Mouse (Mus musculus) embryonic stem cell, embryonic (primary cell): ENCODE measurements around the gene 1110059E24Rik.
"Not testable (repeated sequence)": the region's sequence is repeated elsewhere in the genome, so short reads cannot be mapped to it uniquely, and the experiment has no call there.

ENCODE experiments used
- CTCF ChIA-PET, 4 experiments: fragments of 300-600 bp in 2 of 4; fragments of 350-600 bp in 2 of 4; sonication (Branson Sonifier 250); formaldehyde crosslinking; loops; one replicate each; lab custom pipeline; 2022; ENCODE audit warnings: inconsistent platforms in 2 of 4; lab: Charles Lee
- POLR2A ChIA-PET, 4 experiments: fragments of 300-600 bp in 2 of 4; fragments of 350-600 bp in 2 of 4; sonication (Branson Sonifier 250); formaldehyde crosslinking; loops; one replicate each; lab custom pipeline; 2022; ENCODE audit warnings: antibody characterized with exemption in 4 of 4, inconsistent platforms in 1 of 4; lab: Charles Lee

The 1110059E24Rik gene

GRCm38 (mm10) chr19:21594676-21595075 lies 58.1 kb downstream of the 1110059E24Rik start:
- CTCF ChIA-PET = no interaction called here
- POLR2A ChIA-PET = interaction anchor here in 1 of 4 experiments (0.6 to 1.5 kb wide), 2 partner anchors 12 to 16 kb away, joined by 3 to 4 read pairs; no protein-coding TSS in a partner anchor

- POLR2A ChIA-PET = interaction anchor here in 2 of 4 experiments (1.3 to 2.1 kb wide), 3 partner anchors 10 to 150 kb away, joined by 3 to 6 read pairs (median 4); no protein-coding TSS in a partner anchor
- CTCF ChIA-PET = not testable (repeated sequence)
Measured at GRCm38 (mm10) chr19:21592216-21592615, 60.6 kb downstream of the 1110059E24Rik start.

- ChIA-PET CTCF (interaction anchor here in 1 of 4 experiments (0.5 kb wide), 1 partner anchor 1635 kb away, joined by 3 read pairs; no protein-coding TSS in a partner anchor), POLR2A (no interaction called here)
Measured at GRCm38 (mm10) chr19:21589888-21590287, 62.9 kb downstream of the 1110059E24Rik start.

DNA sequence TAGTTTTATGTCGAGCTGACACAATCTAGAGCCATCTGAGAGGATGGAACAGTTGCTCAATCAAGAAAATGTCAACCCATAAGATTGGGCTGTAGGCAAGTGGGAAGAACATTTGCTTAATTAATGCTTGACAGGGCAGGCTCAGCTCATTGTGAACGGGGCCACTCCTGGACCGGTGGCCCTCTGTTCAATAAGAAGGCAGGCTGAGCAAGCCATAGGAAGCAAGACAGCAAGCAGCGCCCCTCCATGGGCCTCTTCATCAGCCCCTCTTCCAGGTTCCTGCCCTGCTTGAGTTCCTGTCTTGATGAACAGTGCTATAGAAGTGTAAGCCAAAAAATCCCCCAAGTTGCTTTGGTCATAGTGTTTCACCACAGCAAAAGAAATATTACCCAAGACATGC lies 65.2 kb downstream of the 1110059E24Rik start:
- POLR2A ChIA-PET = no interaction called here
- CTCF ChIA-PET = no interaction called here

DNA sequence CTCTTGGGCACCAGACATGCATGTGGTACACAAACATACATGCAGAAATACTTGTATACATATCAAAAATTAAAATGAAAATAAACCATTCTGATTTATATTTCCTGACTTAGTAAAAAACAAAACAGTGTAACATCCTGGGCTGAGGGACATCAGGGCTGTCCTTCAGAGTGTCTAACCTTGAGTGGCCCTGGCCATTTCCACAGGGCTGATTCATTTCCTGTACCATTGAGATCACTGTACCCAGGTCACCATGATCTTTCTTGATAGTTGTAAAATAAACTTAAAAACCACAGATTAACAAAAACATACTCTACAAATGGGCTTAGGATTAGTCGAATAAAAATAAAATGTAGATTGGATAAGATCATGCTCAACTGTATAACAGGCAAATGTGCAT lies 66.2 kb downstream of the 1110059E24Rik start:
- ChIA-PET CTCF (no interaction called here), POLR2A (interaction anchor here in 1 of 4 experiments (1.2 kb wide), 1 partner anchor 9 kb away, joined by 4 read pairs; no protein-coding TSS in a partner anchor)

GRCm38 (mm10) chr19:21585868-21586267 lies 66.9 kb downstream of the 1110059E24Rik start:
- ChIA-PET POLR2A (interaction anchor here in 1 of 4 experiments (1.2 kb wide), 1 partner anchor 8 kb away, joined by 4 read pairs; no protein-coding TSS in a partner anchor), CTCF (interaction anchor here in 1 of 4 experiments (1.0 kb wide), 1 partner anchor 161 kb away, joined by 3 read pairs; no protein-coding TSS in a partner anchor)

GRCm38 (mm10) chr19:21583986-21584385 lies 68.8 kb downstream of the 1110059E24Rik start:
- POLR2A ChIA-PET = interaction anchor here in 2 of 4 experiments (0.5 to 1.5 kb wide), 7 partner anchors 11 to 1823 kb away, joined by 3 to 5 read pairs (median 3); no protein-coding TSS in a partner anchor

DNA sequence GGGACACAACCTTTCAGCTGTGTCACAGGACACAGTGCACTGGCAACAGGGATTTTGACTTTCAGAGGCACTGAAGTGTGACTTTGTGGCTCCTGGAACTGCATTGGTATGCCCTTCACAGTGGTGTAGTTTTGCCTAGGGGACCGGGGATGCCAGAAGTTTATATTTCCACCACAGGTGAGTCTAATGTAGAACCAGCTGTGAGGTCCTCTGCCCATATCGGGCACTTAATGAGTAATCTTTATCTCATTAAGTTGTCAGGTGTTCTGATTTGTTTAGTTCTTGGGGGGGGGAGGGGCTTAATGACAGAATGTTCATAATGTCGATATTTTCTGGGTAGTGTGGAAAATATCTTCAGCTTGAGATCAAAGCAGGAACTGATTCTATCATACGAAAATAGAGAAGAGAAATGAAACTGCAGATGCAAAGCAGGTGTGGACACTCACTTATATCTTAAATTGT lies 69.2 kb downstream of the 1110059E24Rik start:
- ChIA-PET CTCF (interaction anchor here in 2 of 4 experiments (0.5 to 0.6 kb wide), 2 partner anchors 17 to 24 kb away, joined by 3 read pairs; no protein-coding TSS in a partner anchor), POLR2A (interaction anchor here in 2 of 4 experiments (0.5 to 1.4 kb wide), 6 partner anchors 11 to 227 kb away, joined by 3 to 5 read pairs (median 4); partner anchors contain the start of genes 1110059E24Rik (in 1 of the 2) and Abhd17b (in 1 of the 2))

More at GRCm38 (mm10) chr19:21583986-21584385, 68.8 kb downstream of the 1110059E24Rik start:
- CTCF ChIA-PET = interaction anchor here in 1 of 4 experiments (0.5 kb wide), 1 partner anchor 17 kb away, joined by 3 read pairs; no protein-coding TSS in a partner anchor

GRCm38 (mm10) chr19:21581404-21581803 lies 71.4 kb downstream of the 1110059E24Rik start:
- CTCF ChIA-PET = interaction anchor here in 2 of 4 experiments (1.3 to 1.5 kb wide), 2 partner anchors 9 to 17 kb away, joined by 3 to 6 read pairs; no protein-coding TSS in a partner anchor
- POLR2A ChIA-PET = interaction anchor here in 2 of 4 experiments (0.8 to 1.0 kb wide), 2 partner anchors 58 to 1506 kb away, joined by 3 to 5 read pairs; no protein-coding TSS in a partner anchor

DNA sequence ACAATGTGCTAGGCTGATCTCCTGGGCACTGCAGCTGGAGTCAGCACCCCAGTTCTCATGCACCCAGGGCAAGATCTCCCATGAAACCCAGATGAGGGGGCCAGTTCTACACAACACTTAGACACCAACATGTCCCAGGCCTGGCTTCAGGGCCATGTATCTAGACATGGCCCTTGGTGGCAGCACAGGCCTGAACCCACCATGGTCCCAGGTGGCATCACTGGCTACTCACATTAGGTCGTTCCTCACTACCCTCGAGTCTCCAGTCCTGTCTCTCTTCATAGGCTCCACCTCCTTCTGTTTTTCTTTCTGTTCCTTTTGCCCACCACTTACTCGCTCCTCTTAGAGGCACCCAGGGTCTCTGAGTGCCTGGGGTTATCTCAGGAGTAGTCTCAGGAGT lies 72.9 kb downstream of the 1110059E24Rik start:
- CTCF ChIA-PET = no interaction called here
- POLR2A ChIA-PET = interaction anchor here in 1 of 4 experiments (1.6 kb wide), 1 partner anchor 95 kb away, joined by 3 read pairs; no protein-coding TSS in a partner anchor

DNA sequence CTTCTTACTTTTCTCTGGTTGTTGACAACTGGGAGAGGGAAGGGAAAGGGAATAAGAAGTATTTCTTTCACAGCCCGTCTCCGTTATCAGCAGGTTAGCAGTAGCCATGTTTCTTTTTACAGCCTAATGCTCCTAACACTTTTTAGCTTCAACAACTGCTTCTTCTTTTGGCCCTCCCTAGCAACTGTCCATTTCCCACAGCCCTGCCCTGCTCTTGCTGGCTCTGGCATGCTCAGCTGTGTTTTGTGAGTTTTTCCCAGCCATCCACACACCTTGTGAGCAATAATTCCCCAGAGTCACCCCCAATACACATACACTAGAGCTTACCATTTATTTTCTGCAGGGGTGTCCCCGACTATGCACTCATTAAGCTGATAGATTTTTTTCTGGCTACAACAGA lies 75.3 kb downstream of the 1110059E24Rik start:
- CTCF ChIA-PET = no interaction called here
- POLR2A ChIA-PET = interaction anchor here in 3 of 4 experiments (0.6 to 1.1 kb wide), 4 partner anchors 9 to 982 kb away, joined by 3 to 4 read pairs (median 4); no protein-coding TSS in a partner anchor

DNA sequence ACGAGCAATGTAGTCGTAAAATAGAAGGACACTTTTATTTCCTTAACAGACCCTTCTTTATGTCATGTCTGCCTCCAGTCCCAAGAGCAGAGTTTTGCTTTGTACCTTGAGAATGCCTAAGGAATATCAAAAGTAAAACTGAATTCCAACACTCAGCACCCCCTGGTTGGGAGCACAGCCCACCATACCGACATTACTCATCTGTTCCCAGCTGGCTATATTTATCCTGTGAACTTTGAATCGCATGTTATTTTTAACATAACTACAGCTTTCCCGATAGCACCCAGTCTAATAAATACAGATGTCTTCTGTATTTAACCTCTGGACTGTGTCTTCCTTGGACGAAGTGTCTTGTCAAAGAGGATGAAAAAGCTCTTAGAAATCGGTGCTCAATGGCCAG lies 80.8 kb downstream of the 1110059E24Rik start:
- CTCF ChIA-PET = interaction anchor here (0.5 to 4.0 kb wide), 7 partner anchors 8 to 1312 kb away, joined by 3 to 25 read pairs (median 4); no protein-coding TSS in a partner anchor
- POLR2A ChIA-PET = interaction anchor here in 3 of 4 experiments (0.6 to 1.3 kb wide), 8 partner anchors 12 to 142 kb away, joined by 3 to 8 read pairs (median 3); no protein-coding TSS in a partner anchor

GRCm38 (mm10) chr19:21571223-21571980 lies 81.4 kb downstream of the 1110059E24Rik start:
- ChIA-PET POLR2A (interaction anchor here in 3 of 4 experiments (1.0 to 1.3 kb wide), 3 partner anchors 22 to 103 kb away, joined by 3 read pairs; no protein-coding TSS in a partner anchor), CTCF (interaction anchor here (0.5 to 4.0 kb wide), 7 partner anchors 7 to 1313 kb away, joined by 3 to 25 read pairs (median 5); no protein-coding TSS in a partner anchor)

- CTCF ChIA-PET = interaction anchor here (1.3 to 4.0 kb wide), 3 partner anchors 176 to 177 kb away, joined by 4 to 25 read pairs (median 13); no protein-coding TSS in a partner anchor
- POLR2A ChIA-PET = no interaction called here
Measured at GRCm38 (mm10) chr19:21570778-21571177, 82.0 kb downstream of the 1110059E24Rik start.

GRCm38 (mm10) chr19:21568528-21569185 lies 84.1 kb downstream of the 1110059E24Rik start:
- POLR2A ChIA-PET = interaction anchor here in 1 of 4 experiments (0.6 kb wide), 1 partner anchor 295 kb away, joined by 3 read pairs; no protein-coding TSS in a partner anchor
- CTCF ChIA-PET = interaction anchor here in 2 of 4 experiments (0.6 to 1.0 kb wide), 2 partner anchors 101 to 179 kb away, joined by 5 to 6 read pairs; no protein-coding TSS in a partner anchor

GRCm38 (mm10) chr19:21567933-21568332 lies 84.8 kb downstream of the 1110059E24Rik start:
- CTCF ChIA-PET = no interaction called here

GRCm38 (mm10) chr19:21566484-21566883 lies 86.3 kb downstream of the 1110059E24Rik start:
- CTCF ChIA-PET = no interaction called here
- POLR2A ChIA-PET = interaction anchor here in 3 of 4 experiments (0.7 to 1.3 kb wide), 4 partner anchors 86 to 979 kb away, joined by 3 to 5 read pairs (median 3); partner anchors contain the start of genes 1110059E24Rik (in 1 of the 3) and Abhd17b (in 1 of the 3)

More at GRCm38 (mm10) chr19:21567933-21568332, 84.8 kb downstream of the 1110059E24Rik start:
- POLR2A ChIA-PET = no interaction called here
